Mouse (Mus musculus) lung, embryonic 16.5 days (tissue): Measurements from ENCODE around the gene Gtpbp10. TPM values are rescaled to one million over a fixed set of nuclear protein-coding genes. Genes with fewer than 3 reads are reported as not detected.

Experiments
- ATAC-seq: fragments of 200-750 bp; cut with Nextera tagmentation; 2 replicates; pipeline ENCODE4 v1.8.0; 2017; ENCODE audit warnings: low read depth, mild to moderate bottlenecking, moderate library complexity
- H3K27ac ChIP-seq: fragments of 300-500 bp; sonication (generic); 2 replicates; pipeline ENCODE4 v1.5.1; 2014; ENCODE audit warnings: mild to moderate bottlenecking, control low read depth, low read length
- H3K27me3 ChIP-seq: fragments of 300-500 bp; sonication (generic); 2 replicates; pipeline ENCODE4 v1.6.1; 2014; ENCODE audit warnings: low read depth, low read length, mixed read lengths; ENCODE audit not compliant: control insufficient read depth, insufficient read depth
- H3K36me3 ChIP-seq: fragments of 300-500 bp; sonication (generic); 2 replicates; pipeline ENCODE4 v1.6.1; 2014; ENCODE audit warnings: low read length; ENCODE audit not compliant: control insufficient read depth, insufficient read depth
- H3K4me1 ChIP-seq: fragments of 300-500 bp; sonication (generic); replicated peaks from 2 replicates; pipeline ENCODE4 v1.6.1; 2014; ENCODE audit warnings: low read length, mixed read lengths; ENCODE audit not compliant: control insufficient read depth, insufficient read depth
- H3K4me2 ChIP-seq: fragments of 300-500 bp; sonication (generic); 2 replicates; pipeline ENCODE4 v1.6.1; 2014; ENCODE audit warnings: low read depth, low read length, control low read depth
- H3K4me3 ChIP-seq: fragments of 300-500 bp; sonication (generic); 2 replicates; pipeline ENCODE4 v1.5.1; 2014; ENCODE audit warnings: mild to moderate bottlenecking, low read length, control low read depth
- H3K9ac ChIP-seq: fragments of 300-500 bp; sonication (generic); 2 replicates; pipeline ENCODE4 v1.6.1; 2014; ENCODE audit warnings: low read length, control low read depth
- H3K9me3 ChIP-seq: fragments of 300-500 bp; sonication (generic); 2 replicates; pipeline ENCODE4 v1.6.1; 2016; ENCODE audit warnings: low read length; ENCODE audit not compliant: control insufficient read depth
- WGBS: fragments of 180-500 bp; shearing (Covaris S2); extraction: QIAGEN DNeasy Blood & Tissue Kit; methylation state at CpG from one replicate; pipeline ENCODE4 v1.1.7; 2014; 5-methylcytosine and 5-hydroxymethylcytosine counted together
- polyA plus RNA-seq: library from polyadenylated mRNA; unstranded; fragments of >200 nt; fragmentation: Nextera tagmentation; extraction: Ambion mirVana; gene quantifications from 2 replicates; pipeline ENCODE4 v1.2.1, GENCODE M21; 2015

Gene Gtpbp10
- polyA plus RNA-seq, 1 experiment from 2014 or later, result 24.3 TPM

- Histone ChIP-seq H3K9ac (no peak overlapping the region), H3K36me3 (peaks cover 2% of the 10 kb centered on the region), H3K4me3 (no peak overlapping the region), H3K9me3 (no peaks in the 10 kb centered on the region), H3K4me2 (no peak overlapping the region), H3K27ac (no peak overlapping the region), H3K27me3 (no peaks in the 10 kb centered on the region), H3K4me1 (no peaks in the 10 kb centered on the region)
- ATAC-seq, result peak; percentile 23; the same call in 1 of the 2 replicates
- 53% methylated on average over 20 of the region's 20 CpGs for WGBS
These were observed 51.6 kb downstream of the Gtpbp10 start for GRCm38 (mm10) chr5:5507701-5508225.

DNA sequence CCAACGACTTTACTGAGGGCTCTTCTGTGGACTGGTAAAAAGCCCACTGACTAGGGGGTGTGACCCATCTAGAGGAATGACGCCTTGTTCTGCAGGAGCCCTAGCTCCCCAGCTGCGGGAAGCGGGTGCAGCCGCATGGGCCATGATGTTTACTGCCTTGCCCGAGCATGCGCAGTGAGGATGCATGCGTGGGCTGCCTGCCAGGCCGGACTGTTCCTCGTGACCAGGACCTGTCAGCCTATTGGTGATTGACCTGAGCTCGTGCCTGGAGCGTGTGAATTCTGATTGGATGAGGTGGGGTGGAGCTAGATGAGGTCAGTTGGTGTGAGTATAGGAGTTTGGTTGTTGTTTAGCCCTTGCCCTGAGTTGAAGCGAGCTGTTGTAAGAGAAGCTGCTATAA lies 54.9 kb downstream of the Gtpbp10 start:
- Histone ChIP-seq H3K4me2 (no peak overlapping the region), H3K9me3 (no peaks in the 10 kb centered on the region), H3K27ac (no peak overlapping the region), H3K36me3 (peaks cover 2% of the 10 kb centered on the region; the same call in 1 of the 2 replicates), H3K27me3 (no peaks in the 10 kb centered on the region), H3K9ac (no peak overlapping the region), H3K4me3 (no peak overlapping the region), H3K4me1 (no peaks in the 10 kb centered on the region)
- ATAC-seq, result no peak
- WGBS, result 82% methylated on average over 13 of the region's 13 CpGs

DNA sequence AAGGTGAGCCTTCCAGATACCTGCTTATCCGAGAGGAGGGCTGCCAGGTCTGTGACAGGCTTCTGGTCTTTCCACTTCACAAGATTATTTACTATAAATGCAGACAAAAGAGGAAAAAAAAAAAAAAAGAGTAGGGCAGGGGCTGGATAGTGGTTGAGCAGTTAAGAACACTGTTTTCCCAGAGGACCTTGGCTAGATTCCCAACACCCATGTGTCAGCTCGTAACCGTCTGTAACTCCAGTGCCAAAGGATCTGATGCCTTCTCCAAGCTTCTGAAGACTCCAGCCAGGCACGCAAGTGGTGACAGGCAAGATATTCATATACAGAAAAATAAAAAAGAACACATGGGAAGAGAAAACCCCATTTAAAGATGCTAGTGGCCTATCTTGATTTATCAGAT lies 56.0 kb downstream of the Gtpbp10 start:
- H3K4me3 ChIP-seq, result no peak overlapping the region
- H3K4me2 ChIP-seq, result no peak overlapping the region
- no peaks in the 10 kb centered on the region for H3K4me1 ChIP-seq
- H3K9me3 ChIP-seq, result no peaks in the 10 kb centered on the region
- no peak overlapping the region for H3K9ac ChIP-seq
- 62% methylated on average over 4 of the region's 4 CpGs for WGBS
- no peak overlapping the region for H3K27ac ChIP-seq
- no peaks in the 10 kb centered on the region for H3K27me3 ChIP-seq
- ATAC-seq, result no peak
- H3K36me3 ChIP-seq, result peaks cover 2% of the 10 kb centered on the region; the same call in 1 of the 2 replicates

- Histone ChIP-seq H3K27me3 (no peaks in the 10 kb centered on the region), H3K4me1 (no peaks in the 10 kb centered on the region), H3K27ac (no peak overlapping the region), H3K4me2 (no peak overlapping the region), H3K4me3 (no peak overlapping the region), H3K9ac (no peak overlapping the region), H3K9me3 (no peaks in the 10 kb centered on the region), H3K36me3 (peaks cover 2% of the 10 kb centered on the region; the same call in 1 of the 2 replicates)
- no peak for ATAC-seq
- 54% methylated on average over 2 of the region's 2 CpGs for WGBS
These were observed 57.8 kb downstream of the Gtpbp10 start for GRCm38 (mm10) chr5:5501583-5501982.

GRCm38 (mm10) chr5:5496393-5496792 lies 62.9 kb downstream of the Gtpbp10 start:
- Histone ChIP-seq H3K4me1 (no peaks in the 10 kb centered on the region; the same call in 1 of the 2 replicates), H3K9me3 (no peaks in the 10 kb centered on the region), H3K4me3 (no peak overlapping the region), H3K27me3 (peaks cover 2% of the 10 kb centered on the region; the same call in 1 of the 2 replicates), H3K9ac (no peak overlapping the region), H3K36me3 (no peaks in the 10 kb centered on the region), H3K4me2 (no peak overlapping the region), H3K27ac (no peak overlapping the region)
- no peak for ATAC-seq
- 66% methylated on average over 3 of the region's 3 CpGs for WGBS

- Histone ChIP-seq H3K27me3 (peaks cover 2% of the 10 kb centered on the region; the same call in 1 of the 2 replicates), H3K4me3 (no peak overlapping the region), H3K9me3 (no peaks in the 10 kb centered on the region), H3K9ac (no peak overlapping the region), H3K4me2 (no peak overlapping the region), H3K36me3 (no peaks in the 10 kb centered on the region), H3K4me1 (no peaks in the 10 kb centered on the region; the same call in 1 of the 2 replicates), H3K27ac (no peak overlapping the region)
- no peak for ATAC-seq
- WGBS, result 84% methylated on average over 4 of the region's 4 CpGs
These were observed 64.3 kb downstream of the Gtpbp10 start for GRCm38 (mm10) chr5:5495042-5495441.

- H3K27ac ChIP-seq, result no peak overlapping the region
- H3K36me3 ChIP-seq, result no peaks in the 10 kb centered on the region
- no peaks in the 10 kb centered on the region for H3K9me3 ChIP-seq
- H3K27me3 ChIP-seq, result peaks cover 2% of the 10 kb centered on the region; the same call in 1 of the 2 replicates
- H3K4me2 ChIP-seq, result no peak overlapping the region
- 36% methylated on average over 16 of the region's 16 CpGs for WGBS
- no peak overlapping the region for H3K4me3 ChIP-seq
- H3K9ac ChIP-seq, result no peak overlapping the region
- no peaks in the 10 kb centered on the region; the same call in 1 of the 2 replicates for H3K4me1 ChIP-seq
- ATAC-seq, result peak; percentile 45; the same call in 1 of the 2 replicates
These were observed 64.9 kb downstream of the Gtpbp10 start for GRCm38 (mm10) chr5:5494269-5495005.

GRCm38 (mm10) chr5:5492163-5492562 lies 67.2 kb downstream of the Gtpbp10 start:
- H3K9me3 ChIP-seq, result no peaks in the 10 kb centered on the region
- no peak for ATAC-seq
- no peak overlapping the region for H3K27ac ChIP-seq
- H3K9ac ChIP-seq, result no peak overlapping the region
- H3K36me3 ChIP-seq, result no peaks in the 10 kb centered on the region
- no peak overlapping the region for H3K4me2 ChIP-seq
- WGBS, result 92% methylated on average over 4 of the region's 4 CpGs
- H3K4me3 ChIP-seq, result no peak overlapping the region
- peaks cover 2% of the 10 kb centered on the region; the same call in 1 of the 2 replicates for H3K27me3 ChIP-seq
- no peaks in the 10 kb centered on the region; the same call in 1 of the 2 replicates for H3K4me1 ChIP-seq
